23 mouse cellular contexts compared by ENCODE assay signal in genomic region chr11:61546452-61546851, GRCm38 (mm10). TPM values are rescaled to one million over a fixed set of nuclear protein-coding genes. Genes with fewer than 3 reads are reported as not detected.
"Had no signal": no experiment of that assay in that cellular context is flagged by ENCODE, and none has a peak within 500 bp of the region (broad histone marks: within the 10 kb centered on the region; RNA-seq: fewer than 3 reads in every experiment).

No protein-coding gene starts in this region.

- ATAC-seq: hindbrain, postnatal 0 days; inflammation-experienced regulatory T-cells, adult 6 months; lung, postnatal 0 days; midbrain, embryonic 13.5 days; midbrain, embryonic 16.5 days had no signal

- DNase-seq: layer of hippocampus, adult 9-11 months; liver; liver, embryonic 13.5 days; lung, embryonic 14.5 days; retina, postnatal 1 day; right cerebral cortex, postnatal 25 days; spleen, adult 18-20 months; thymus, postnatal 25 days had no signal

- H3K27ac ChIP-seq: hindbrain, embryonic 14.5 days; hindbrain, postnatal 0 days; limb, embryonic 10.5 days; limb, embryonic 13.5 days; liver, embryonic 13.5 days; midbrain, embryonic 10.5 days; midbrain, embryonic 13.5 days; neural tube, embryonic 13.5 days; stomach, embryonic 15.5 days had no signal

- H3K9ac ChIP-seq: hindbrain, embryonic 14.5 days; limb, embryonic 13.5 days; liver, embryonic 13.5 days; lung, embryonic 14.5 days; midbrain, embryonic 13.5 days; neural tube, embryonic 13.5 days; stomach, embryonic 15.5 days had no signal

- H3K4me3 ChIP-seq: limb, embryonic 10.5 days; limb, embryonic 13.5 days; liver, embryonic 13.5 days; megakaryocyte, embryonic 14.5 days; midbrain, embryonic 10.5 days; midbrain, embryonic 13.5 days; myocyte; neural tube, embryonic 13.5 days; stomach, embryonic 15.5 days had no signal

- H3K4me2 ChIP-seq: hindbrain, embryonic 14.5 days; limb, embryonic 13.5 days; liver, embryonic 13.5 days; lung, embryonic 14.5 days; midbrain, embryonic 13.5 days; neural tube, embryonic 13.5 days; stomach, embryonic 15.5 days had no signal

- H3K27me3 ChIP-seq: limb, embryonic 13.5 days; midbrain, embryonic 13.5 days; neural tube, embryonic 13.5 days; stomach, embryonic 15.5 days had no signal

- H3K9me3 ChIP-seq: limb, embryonic 10.5 days; limb, embryonic 13.5 days; liver, embryonic 13.5 days; megakaryocyte, embryonic 14.5 days; midbrain, embryonic 10.5 days; midbrain, embryonic 13.5 days; neural tube, embryonic 13.5 days; stomach, embryonic 15.5 days had no signal

- H3K4me1 ChIP-seq: limb, embryonic 10.5 days; limb, embryonic 13.5 days; liver, embryonic 13.5 days; midbrain, embryonic 10.5 days; neural tube, embryonic 13.5 days; stomach, embryonic 15.5 days had no signal

RNA-seq across cellular contexts. Expression of gene Epn2, which starts 33.0 kb away (rescaled TPM):
- total RNA-seq: monocyte, adult 5-6 weeks had no signal

RNA-seq across cellular contexts. Expression of gene B9d1, which starts 41.5 kb away (rescaled TPM):
- total RNA-seq: monocyte, adult 5-6 weeks; neutrophil, adult 5-6 weeks had no signal
